11 mouse cellular contexts compared by ENCODE assay signal in the genomic region with DNA sequence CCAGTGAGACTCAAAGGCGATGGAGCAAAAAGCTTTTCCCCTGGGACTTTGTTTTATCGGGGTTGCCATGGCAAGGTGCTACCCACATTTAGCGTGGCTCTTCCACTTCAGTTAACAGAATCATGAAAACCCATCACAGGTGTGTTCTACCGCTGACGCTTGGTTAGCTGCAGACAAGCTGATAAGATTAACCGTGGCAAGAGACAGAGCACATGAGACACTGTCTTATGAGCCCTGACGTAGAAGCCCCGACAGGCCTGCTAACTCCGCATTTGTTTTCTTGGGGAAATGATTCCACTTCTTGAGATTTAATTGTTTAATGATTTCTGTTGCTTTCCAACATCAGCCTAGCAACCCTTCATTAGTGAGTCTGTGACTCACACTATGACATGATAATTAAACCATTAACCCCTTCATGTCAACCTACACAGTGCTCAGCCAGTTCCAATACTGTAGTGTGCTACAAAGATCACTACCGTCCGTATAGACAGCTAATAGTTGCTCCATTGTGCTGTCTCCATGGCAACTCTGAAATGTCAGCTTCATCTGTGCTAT. TPM values are rescaled to one million over a fixed set of nuclear protein-coding genes. Genes with fewer than 3 reads are reported as not detected.
DNase-seq lines count a peak whose midpoint lies in the region; ATAC-seq lines count a peak whose summit lies in the region.
"Had no signal": no experiment of that assay in that cellular context is flagged by ENCODE, and none has a peak within 500 bp of the region (broad histone marks: within the 10 kb centered on the region; RNA-seq: fewer than 3 reads in every experiment).

No protein-coding gene starts in this region.

- no peaks in the 10 kb centered on the region for H3K36me3 ChIP-seq in intestine, embryonic 14.5 days (ENCODE audit: control insufficient read depth, insufficient read depth, low read length)
- no peaks in the 10 kb centered on the region for H3K36me3 ChIP-seq in intestine, embryonic 16.5 days (ENCODE audit: control insufficient read depth, insufficient read depth, low read length)
- H3K36me3 ChIP-seq in embryonic facial prominence, embryonic 15.5 days = no peaks in the 10 kb centered on the region
- H3K36me3 ChIP-seq in liver, embryonic 13.5 days = no peaks in the 10 kb centered on the region

- no peak overlapping the region for H3K9ac ChIP-seq in intestine, embryonic 14.5 days (ENCODE audit: low read length)
- H3K9ac ChIP-seq in intestine, embryonic 16.5 days (ENCODE audit: low read depth, low read length) = no peak overlapping the region
- H3K9ac ChIP-seq in embryonic facial prominence, embryonic 15.5 days = no peak overlapping the region
- H3K9ac ChIP-seq in liver, embryonic 13.5 days = no peak overlapping the region

- ATAC-seq in intestine, embryonic 14.5 days (replicated peaks; ENCODE audit: low FRiP score, low TSS enrichment, low read depth) = 0 out of 2 replicates have a peak, but pooled peaks have one; percentile 27
- ATAC-seq in intestine, embryonic 16.5 days = no peak
- peak; percentile 34; the same call in 1 of the 2 replicates for ATAC-seq in embryonic facial prominence, embryonic 15.5 days (ENCODE audit: insufficient number of reproducible peaks, low FRiP score, low TSS enrichment, low read depth)
- no peak for ATAC-seq in liver, embryonic 13.5 days (ENCODE audit: low read depth)
- ATAC-seq in monocyte, adult 5-6 weeks (replicated peaks; ENCODE audit: insufficient number of reproducible peaks, low FRiP score, low TSS enrichment, poor library complexity, severe bottlenecking) = no peak
- ATAC-seq: lung, postnatal 0 days had no signal

- H3K4me3 ChIP-seq in intestine, embryonic 14.5 days (ENCODE audit: low read depth, low read length) = no peak overlapping the region
- no peak overlapping the region for H3K4me3 ChIP-seq in intestine, embryonic 16.5 days (ENCODE audit: low read length)
- no peak overlapping the region for H3K4me3 ChIP-seq in embryonic facial prominence, embryonic 15.5 days (replicated peaks)
- H3K4me3 ChIP-seq in liver, embryonic 13.5 days (replicated peaks) = no peak overlapping the region

- no peak overlapping the region for H3K27ac ChIP-seq in intestine, embryonic 14.5 days (ENCODE audit: low read depth)
- no peak overlapping the region for H3K27ac ChIP-seq in intestine, embryonic 16.5 days (ENCODE audit: low read length)
- no peak overlapping the region for H3K27ac ChIP-seq in embryonic facial prominence, embryonic 15.5 days (replicated peaks)
- no peak overlapping the region for H3K27ac ChIP-seq in liver, embryonic 13.5 days

- DNase-seq in intestine, embryonic 14.5 days (ENCODE audit: low spot score) = no peak
- DNase-seq in B cell, adult 2 months = peak; percentile 20 to 21
- DNase-seq in liver, embryonic 13.5 days = no peak
- DNase-seq in cerebellum, postnatal 10 days = no peak
- no peak for DNase-seq in urinary bladder, postnatal 36 days (ENCODE audit: low spot score in 2 of 2)
- DNase-seq: adrenal gland, postnatal 36 days; thymus, adult 2 months had no signal

- WGBS in intestine, embryonic 14.5 days = 69% methylated on average over 11 of the region's 11 CpGs
- WGBS in intestine, embryonic 16.5 days = 67% methylated on average over 11 of the region's 11 CpGs
- WGBS in embryonic facial prominence, embryonic 15.5 days = 61% methylated on average over 11 of the region's 11 CpGs
- WGBS in liver, embryonic 13.5 days (ENCODE audit: insufficient replicate concordance) = 44% methylated on average over 11 of the region's 11 CpGs

- no peaks in the 10 kb centered on the region for H3K4me1 ChIP-seq in intestine, embryonic 14.5 days (replicated peaks; ENCODE audit: control insufficient read depth, insufficient read depth, low read length)
- H3K4me1 ChIP-seq in intestine, embryonic 16.5 days (ENCODE audit: control insufficient read depth, insufficient read depth, low read length) = no peaks in the 10 kb centered on the region
- H3K4me1 ChIP-seq in embryonic facial prominence, embryonic 15.5 days = no peaks in the 10 kb centered on the region; the same call in 1 of the 2 replicates
- H3K4me1 ChIP-seq in liver, embryonic 13.5 days (replicated peaks) = peaks cover 36% of the 10 kb centered on the region

- H3K9me3 ChIP-seq in intestine, embryonic 14.5 days (ENCODE audit: control insufficient read depth, low read length) = no peaks in the 10 kb centered on the region
- H3K9me3 ChIP-seq in intestine, embryonic 16.5 days (ENCODE audit: control insufficient read depth, low read length) = no peaks in the 10 kb centered on the region
- H3K9me3 ChIP-seq in embryonic facial prominence, embryonic 15.5 days (replicated peaks) = no peaks in the 10 kb centered on the region
- H3K9me3 ChIP-seq in liver, embryonic 13.5 days (replicated peaks) = no peaks in the 10 kb centered on the region

- no peak overlapping the region for H3K4me2 ChIP-seq in intestine, embryonic 14.5 days (ENCODE audit: low read length)
- no peak overlapping the region for H3K4me2 ChIP-seq in intestine, embryonic 16.5 days (ENCODE audit: low read depth, low read length)
- no peak overlapping the region for H3K4me2 ChIP-seq in embryonic facial prominence, embryonic 15.5 days (replicated peaks)
- peak overlapping the region; percentile 19; the same call in 1 of the 2 replicates for H3K4me2 ChIP-seq in liver, embryonic 13.5 days

- no peaks in the 10 kb centered on the region for H3K27me3 ChIP-seq in intestine, embryonic 14.5 days (replicated peaks; ENCODE audit: control insufficient read depth, insufficient read depth, low read length)
- H3K27me3 ChIP-seq in intestine, embryonic 16.5 days (replicated peaks; ENCODE audit: control insufficient read depth, insufficient read depth, low read length) = no peaks in the 10 kb centered on the region
- H3K27me3 ChIP-seq in embryonic facial prominence, embryonic 15.5 days = no peaks in the 10 kb centered on the region
- 0 out of 2 replicates have a peak, but pooled peaks cover 4% of the 10 kb centered on the region for H3K27me3 ChIP-seq in liver, embryonic 13.5 days

RNA-seq across cellular contexts. Expression of a gene that starts 42.7 kb away (rescaled TPM):
- polyA plus RNA-seq in intestine, embryonic 14.5 days (2014; fragmentation: Nextera tagmentation; extraction: Ambion mirVana) = 4.9 and 5.1 TPM in 2 replicates
- polyA plus RNA-seq in intestine, embryonic 16.5 days (2015; fragmentation: Nextera tagmentation; extraction: Ambion mirVana) = 6.3 and 6.9 TPM in 2 replicates
- 6.1 and 6.9 TPM in 2 replicates for polyA plus RNA-seq in embryonic facial prominence, embryonic 15.5 days (2015; fragmentation: Nextera tagmentation; extraction: Ambion mirVana)
- polyA plus RNA-seq in liver, embryonic 13.5 days (2015; fragmentation: Nextera tagmentation; extraction: Ambion mirVana) = 0.60 and 0.85 TPM in 2 replicates
- total RNA-seq in monocyte, adult 5-6 weeks (2017) = 0.19 TPM in 1 of 3 replicates, not detected in the others

RNA-seq across cellular contexts. Expression of a gene that starts 51.1 kb away (rescaled TPM):
- polyA plus RNA-seq in intestine, embryonic 14.5 days (2014; fragmentation: Nextera tagmentation; extraction: Ambion mirVana) = 95.9 and 102 TPM in 2 replicates
- polyA plus RNA-seq in intestine, embryonic 16.5 days (2015; fragmentation: Nextera tagmentation; extraction: Ambion mirVana) = 69.3 and 71.0 TPM in 2 replicates
- 84.5 and 87.6 TPM in 2 replicates for polyA plus RNA-seq in embryonic facial prominence, embryonic 15.5 days (2015; fragmentation: Nextera tagmentation; extraction: Ambion mirVana)
- polyA plus RNA-seq in liver, embryonic 13.5 days (2015; fragmentation: Nextera tagmentation; extraction: Ambion mirVana) = 30.9 and 42.0 TPM in 2 replicates
- total RNA-seq in monocyte, adult 5-6 weeks (2017) = 121 to 141 TPM (median 135 TPM) in 3 replicates

Comparison
In these comparisons a context has a peak if more than half of its experiments do, and no peak if none do; other contexts are left out.
1. ATAC-seq: peak in intestine, embryonic 14.5 days (single experiment) and embryonic facial prominence, embryonic 15.5 days (single experiment); none in intestine, embryonic 16.5 days (single experiment), liver, embryonic 13.5 days (single experiment) and monocyte, adult 5-6 weeks (single experiment).
2. DNase-seq: peak in B cell, adult 2 months (2 of 2); none in intestine, embryonic 14.5 days (single experiment), liver, embryonic 13.5 days (single experiment), cerebellum, postnatal 10 days (0 of 2) and urinary bladder, postnatal 36 days (0 of 2).